Mouse (Mus musculus) B cell, adult 62 days (primary cell): ENCODE results near the gene Tmx1. TPM values are rescaled to one million over a fixed set of nuclear protein-coding genes. Genes with fewer than 3 reads are reported as not detected.

Experiments
- total RNA-seq: library from RNA; stranded (reverse); gene quantifications from 4 replicates; pipeline ENCODE4 v1.2.4, GENCODE M21; 2023

Tmx1 gene
- total RNA-seq: 27.7 to 34.4 TPM (median 31.1 TPM) in 4 replicates

DNA sequence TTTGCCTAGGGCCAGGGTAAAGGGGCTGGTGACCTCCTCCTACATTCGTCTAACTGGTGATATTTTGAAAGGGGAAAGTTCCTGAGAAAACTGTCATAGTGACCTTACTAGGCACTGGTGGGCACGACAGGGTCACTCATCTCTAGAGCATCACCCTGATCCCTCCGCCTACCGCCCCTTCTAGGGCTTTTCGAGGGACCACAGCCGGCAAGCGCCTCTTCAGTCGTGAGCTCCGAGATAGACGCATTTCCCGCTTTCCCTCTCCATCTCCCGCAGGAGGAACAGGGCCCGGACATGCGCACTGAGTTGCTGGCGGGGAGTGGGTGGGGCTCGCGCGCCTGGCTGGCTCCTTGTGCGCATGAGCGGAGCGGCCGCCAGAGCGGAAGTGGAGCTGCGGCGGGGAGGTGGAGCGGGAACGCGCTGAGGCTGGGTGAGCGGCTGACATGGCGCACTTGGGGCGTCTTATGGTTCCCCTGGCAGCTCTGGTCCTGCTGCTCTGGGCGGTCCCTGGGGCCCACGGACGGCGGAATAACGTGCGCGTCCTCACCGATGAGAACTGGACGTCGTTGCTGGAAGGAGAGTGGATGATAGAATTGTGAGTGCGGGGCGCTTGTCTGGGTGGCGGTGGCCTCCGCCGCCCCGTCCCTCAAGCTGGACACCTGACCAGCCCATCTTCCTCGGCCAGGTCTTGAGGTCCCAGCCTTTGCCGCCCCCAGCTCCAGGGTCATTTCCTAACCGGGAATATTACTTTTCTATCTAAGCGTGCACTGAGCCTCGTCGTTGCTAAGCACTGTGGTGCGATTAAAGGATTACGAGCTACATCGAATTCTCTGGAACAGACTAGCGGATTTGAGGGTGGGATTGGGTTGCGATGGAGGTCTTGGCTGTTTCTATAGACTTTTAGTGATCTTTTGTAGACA, at the start of gene Tmx1:
Gene Tmx1 (plus strand): TSS at position 370 of the 920 bp plus-strand sequence.

Other genes starting within 250 kb of the Tmx1 start
- gene Pygl, start 221.6 kb upstream of the Tmx1 start, total RNA-seq: 1.0 to 1.8 TPM (median 1.6 TPM) in 4 replicates
- gene Trim9, start 105.5 kb upstream of the Tmx1 start, total RNA-seq: not detected in 4 replicates